Mouse (Mus musculus) common myeloid progenitor, adult 5-6 weeks (primary cell): ENCODE measurements around the gene Chpf2. TPM values are rescaled to one million over a fixed set of nuclear protein-coding genes. Genes with fewer than 3 reads are reported as not detected.
A peak's percentile ranks its signal among the peaks of the same experiment; 100 is the strongest.
"Not testable (repeated sequence)": the region's sequence is repeated elsewhere in the genome, so short reads cannot be mapped to it uniquely, and the experiment has no call there.

Experiments
- ATAC-seq: replicated peaks from 2 replicates; pipeline ENCODE4 v1.8.0; 2016; ENCODE audit warnings: low read depth, mild to moderate bottlenecking, moderate TSS enrichment, inconsistent platforms; ENCODE audit not compliant: poor library complexity, severe bottlenecking
- total RNA-seq: library from RNA; stranded (forward); fragments of 200-1000, 187-1606 nt; gene quantifications from 2 replicates; pipeline ENCODE4 v1.2.3, GENCODE M21; 2017

Chpf2 gene
- total RNA-seq, result 12.3 and 13.3 TPM in 2 replicates

DNA sequence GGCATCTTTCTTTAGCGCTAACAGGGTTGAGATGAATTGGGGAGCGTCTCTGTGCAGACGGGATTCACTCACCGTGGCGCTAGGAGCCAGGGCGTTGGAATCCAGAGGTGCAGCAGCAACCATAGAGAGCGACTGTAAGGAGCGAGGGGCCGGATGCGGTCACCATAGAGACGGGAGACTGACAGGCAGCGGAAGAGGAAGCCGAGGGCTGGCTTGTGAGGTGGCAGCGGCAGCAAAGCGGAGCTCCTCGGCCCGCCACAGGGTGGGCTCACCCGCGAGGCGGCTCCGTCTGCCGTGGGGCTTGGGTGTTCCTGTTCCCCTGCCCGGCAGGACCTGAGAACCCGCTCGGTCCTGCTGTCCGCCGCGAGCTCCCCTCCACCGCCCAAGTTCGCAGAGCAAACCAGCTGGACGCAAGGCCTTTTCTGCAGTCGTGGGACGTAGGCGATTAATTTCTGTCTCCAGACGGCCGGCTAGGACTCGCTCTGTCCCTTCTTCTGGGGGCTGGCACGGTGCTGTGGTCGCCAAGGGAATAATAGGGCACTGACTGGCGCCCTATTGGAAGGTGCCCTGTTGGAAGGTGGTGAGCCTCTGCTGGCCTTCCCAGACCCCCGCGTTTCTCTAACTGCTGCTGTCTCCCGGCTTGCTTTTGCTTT, at the start of gene Chpf2:
Chpf2 (plus strand) TSS at position 195 of the 653 bp plus-strand sequence.
- ATAC-seq, result peak; percentile 93

DNA sequence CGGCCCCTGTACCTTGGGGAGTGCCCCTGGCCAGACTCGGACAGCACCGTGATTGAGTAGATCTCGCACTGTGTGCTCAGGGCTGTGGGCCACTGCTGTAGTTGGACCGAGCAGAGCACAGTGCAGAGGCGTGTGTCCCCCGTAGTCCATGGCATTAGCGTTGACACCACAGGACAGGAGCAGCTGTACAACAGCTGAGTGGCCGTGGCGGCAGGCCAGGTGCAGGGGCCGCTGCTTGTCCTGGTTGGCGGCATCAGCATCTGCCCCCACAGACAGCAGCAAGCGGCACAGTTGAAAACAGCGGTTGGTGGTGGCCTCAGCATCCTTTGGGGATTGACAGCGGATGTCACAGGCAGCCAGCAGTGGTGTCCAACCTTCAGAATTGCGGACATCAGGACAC, 48.9 kb upstream of the Chpf2 start:
- no peak for ATAC-seq

DNA sequence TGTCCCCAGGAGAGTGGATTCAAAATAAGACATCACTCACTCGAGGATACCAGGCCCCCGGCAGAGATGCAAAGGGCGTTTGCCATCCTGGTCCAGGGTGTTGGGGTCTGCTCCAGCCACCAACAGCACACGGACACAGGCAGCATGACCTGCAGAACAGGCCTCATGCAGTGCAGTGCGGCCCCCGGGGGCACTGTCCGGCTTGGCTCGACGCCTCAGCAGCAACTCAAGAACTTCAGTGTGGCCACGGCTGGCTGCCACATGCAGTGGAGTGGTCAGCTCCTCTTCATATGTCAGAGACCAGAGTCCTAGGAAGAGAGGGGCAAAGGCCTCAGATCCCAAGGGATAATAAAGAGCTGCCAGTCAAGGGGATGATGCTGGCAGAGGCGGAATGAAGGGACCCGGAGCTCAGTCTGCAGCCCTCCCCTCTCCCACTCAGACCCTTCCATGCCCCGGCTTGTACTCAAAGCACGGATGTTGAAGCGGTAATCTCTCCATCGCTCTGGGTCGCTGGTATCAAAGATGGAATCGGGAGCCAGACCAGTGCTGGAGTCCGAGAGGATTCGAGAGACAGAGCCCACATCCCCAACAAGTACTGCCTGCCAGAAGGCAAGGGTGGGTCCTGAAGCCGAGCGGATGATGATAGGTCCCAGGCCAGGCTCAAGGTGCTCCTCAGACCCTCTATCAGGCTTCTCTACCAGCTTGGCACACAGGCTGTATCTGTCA, 46.8 kb upstream of the Chpf2 start:
- ATAC-seq, result no peak

DNA sequence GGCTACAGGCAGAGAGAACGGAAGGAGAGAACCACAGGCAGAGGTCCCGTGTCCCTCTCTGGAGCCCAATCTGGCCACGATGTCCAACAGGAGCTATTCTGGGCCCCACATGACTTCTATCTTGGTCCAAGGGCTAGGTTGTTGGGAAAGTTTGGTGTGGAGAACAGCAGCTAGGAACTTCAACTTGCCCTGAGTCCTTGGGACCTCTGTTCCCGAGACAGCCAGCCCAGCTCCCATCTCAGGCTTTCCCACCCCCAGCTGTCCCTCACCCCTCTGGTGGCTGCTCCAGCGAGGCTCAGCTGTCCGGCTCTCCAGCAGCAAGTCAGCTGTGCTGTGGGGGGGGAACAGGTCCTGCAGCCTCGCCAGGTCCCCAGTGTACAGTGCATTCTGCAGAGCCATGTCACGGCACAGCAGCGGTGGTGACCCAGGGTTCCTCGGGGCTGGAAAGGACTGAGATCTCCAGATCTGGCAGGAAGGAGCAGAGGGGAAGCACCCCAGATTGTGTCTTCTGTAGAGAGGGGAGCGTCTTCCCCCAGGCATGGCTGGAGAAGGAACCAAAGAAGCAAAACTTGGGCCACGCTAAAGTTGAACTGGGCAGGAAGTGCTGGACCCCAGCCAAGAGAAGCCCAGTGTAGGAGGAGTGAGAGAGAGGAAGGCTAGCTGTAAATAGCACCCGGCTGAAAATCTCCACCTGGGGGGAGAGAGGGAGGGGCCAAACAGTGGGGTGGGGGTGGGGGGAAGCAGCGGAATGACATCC, 46.0 kb upstream of the Chpf2 start, which contains the start of gene Asb10:
Asb10 (minus strand) TSS at position 592 of the 757 bp plus-strand sequence.
- ATAC-seq, result peak; percentile 74

DNA sequence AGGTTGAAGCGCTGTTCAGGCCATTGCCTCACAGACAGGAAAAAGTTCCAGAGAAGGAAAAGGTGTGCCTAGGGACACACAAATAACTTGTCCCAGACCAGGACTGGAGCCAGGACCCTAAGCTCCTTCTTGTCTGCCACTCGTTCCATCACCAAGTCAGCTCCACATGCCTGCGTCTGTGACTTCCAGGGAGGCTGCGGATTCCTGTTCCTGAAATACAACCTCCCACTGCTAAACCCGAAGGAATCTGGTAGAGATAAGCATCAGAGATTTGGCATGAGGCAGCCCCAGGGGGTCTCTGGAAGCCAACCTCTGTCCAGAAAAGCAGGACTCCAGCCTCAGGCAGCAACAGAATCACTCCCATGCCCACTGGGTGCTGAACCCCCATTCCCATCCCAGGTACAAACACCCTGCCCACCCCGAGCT, 45.4 kb upstream of the Chpf2 start:
- no peak for ATAC-seq

DNA sequence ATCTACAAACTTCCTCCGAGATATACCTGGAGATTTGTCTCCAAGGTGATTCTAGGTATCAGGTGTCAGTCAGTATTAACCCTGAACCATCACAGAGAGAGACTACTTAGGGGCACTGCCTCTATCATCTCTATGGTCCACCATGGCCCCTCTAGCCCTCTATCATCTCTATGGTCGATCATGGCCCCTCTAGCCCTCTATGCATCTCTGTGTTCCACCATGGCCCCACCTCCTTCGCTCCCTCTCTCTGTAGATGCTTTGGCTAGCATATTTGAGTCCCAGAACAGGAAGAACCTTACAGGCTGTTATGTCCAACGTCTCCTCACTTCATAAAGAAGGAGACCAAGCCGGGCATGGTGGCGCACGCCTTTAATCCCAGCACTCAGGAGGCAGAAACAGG, 43.9 kb upstream of the Chpf2 start:
- ATAC-seq, result 0 out of 2 replicates have a peak, but pooled peaks have one; percentile 40

DNA sequence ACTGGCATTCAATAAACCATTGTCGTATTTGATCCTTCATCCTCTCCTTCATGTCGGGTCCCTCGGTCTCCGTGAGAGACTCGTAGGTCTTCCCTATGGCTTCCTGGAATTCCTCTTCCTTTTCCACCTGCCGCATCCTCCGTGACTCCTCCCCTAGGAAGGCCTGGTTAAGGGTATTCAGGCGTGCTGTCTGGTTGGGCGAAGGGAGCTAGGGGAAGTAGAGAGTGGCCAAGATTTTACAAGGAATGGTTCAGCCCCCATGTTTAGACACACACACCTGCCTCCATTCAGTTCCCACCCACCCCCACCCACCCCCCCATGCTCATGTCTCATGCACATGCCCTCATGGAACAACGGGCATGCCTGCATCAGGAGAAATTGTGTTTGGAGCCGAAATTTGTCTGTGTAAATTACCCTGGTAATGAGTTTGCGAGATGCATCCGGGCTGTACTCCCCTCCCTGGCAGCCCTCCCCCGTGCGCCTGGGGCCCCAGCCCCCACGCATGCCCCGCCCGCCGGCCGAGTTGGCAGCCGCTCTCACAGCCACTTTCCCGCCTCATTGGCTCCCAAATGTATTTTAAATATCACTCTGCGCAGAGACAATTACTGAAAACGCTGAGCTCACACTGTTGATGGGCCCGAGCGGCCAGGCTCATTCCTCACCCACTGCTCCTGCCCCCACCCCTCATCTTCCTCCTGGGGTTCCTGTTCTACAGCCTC, 35.8 kb upstream of the Chpf2 start:
- peak; percentile 58; the same call in 1 of the 2 replicates for ATAC-seq

DNA sequence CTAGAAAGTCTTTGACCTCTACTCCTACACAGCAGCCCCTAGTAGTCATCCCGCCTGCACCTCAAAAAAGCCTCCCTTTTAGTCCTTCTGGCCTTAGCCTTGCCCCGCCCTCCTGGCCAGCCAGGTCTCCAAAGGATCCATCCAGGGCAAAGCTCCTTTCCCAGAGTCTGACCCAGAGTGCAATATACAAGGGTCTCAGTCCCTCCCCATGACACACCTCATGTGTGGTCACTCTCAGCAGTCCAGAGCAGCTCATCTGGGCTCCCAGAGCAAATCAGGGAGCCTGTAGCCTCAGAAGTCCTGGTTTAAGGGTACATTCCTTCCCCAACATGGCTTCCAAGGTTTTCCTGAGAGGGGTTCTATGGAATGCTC, 35.2 kb upstream of the Chpf2 start:
- no peak for ATAC-seq

DNA sequence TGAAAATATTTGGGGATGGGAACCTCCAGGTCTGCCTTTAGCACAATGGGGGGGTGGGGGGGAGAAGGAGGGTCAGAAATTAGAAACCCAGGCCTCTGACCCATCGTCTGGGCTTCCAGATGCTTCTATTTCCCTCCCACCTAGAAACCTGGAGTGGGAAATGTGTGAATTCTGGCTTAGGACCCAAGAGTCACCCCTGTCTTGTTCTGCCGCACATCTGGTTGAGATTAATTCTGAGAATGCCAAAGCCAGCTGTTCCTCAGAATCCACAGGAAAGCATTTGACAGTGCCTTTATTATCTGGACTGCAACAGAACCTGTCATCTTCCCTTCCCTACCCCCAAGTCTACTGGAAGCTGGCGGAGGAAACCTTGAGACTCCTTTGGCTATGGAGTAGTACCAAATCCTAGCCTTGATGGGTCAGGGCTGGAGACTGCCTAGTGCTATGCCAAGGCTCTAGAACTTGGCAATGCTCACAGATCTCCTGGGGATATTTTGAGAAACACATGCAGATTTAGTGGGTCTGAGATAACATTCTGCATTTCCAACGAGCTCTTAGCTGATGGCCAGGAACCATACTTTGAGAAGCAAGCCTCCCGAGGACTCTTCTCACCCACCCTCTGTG, 32.8 kb upstream of the Chpf2 start:
- ATAC-seq, result no peak

DNA sequence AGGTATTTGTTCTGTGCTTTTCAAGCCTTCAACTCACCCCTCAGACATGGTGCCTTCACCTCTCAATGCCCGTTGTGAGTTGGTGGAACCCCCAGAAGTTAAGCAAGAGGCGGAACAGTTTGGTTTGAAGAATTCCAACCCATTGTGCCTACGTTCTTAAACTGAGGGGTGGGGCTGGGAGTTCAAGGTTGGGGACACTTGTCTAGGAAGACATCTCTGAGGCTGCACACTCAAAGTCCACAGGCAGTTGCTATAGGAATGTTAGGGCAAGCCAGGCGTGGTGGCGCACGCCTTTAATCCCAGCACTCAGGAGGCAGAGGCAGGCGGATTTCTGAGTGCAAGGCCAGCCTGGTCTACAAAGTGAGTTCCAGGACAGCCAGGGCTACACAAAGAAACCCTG, 31.2 kb upstream of the Chpf2 start:
- ATAC-seq, result not testable (repeated sequence)

DNA sequence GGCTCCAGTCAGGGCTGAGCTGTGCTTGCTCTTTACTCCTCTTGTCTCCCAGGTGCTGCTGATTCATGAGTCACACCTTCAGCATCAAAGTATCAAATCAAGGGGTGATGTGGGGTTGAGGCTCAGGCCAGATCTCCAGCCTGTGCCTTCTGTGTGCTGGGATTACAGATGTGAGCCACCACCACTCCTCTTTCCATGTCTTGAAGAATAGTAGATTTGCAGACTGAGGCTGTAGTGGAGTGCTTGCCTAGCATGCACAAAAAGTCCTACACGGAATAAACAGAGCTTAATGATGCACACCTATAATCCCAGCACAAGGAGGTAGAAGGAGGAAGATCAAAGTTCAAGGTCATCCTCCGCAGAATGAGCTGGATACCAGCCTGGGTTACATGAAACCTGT, 29.8 kb upstream of the Chpf2 start, which contains the start of gene 4931409K22Rik:
4931409K22Rik (minus strand) TSS at position 101 of the 400 bp plus-strand sequence.
- no peak for ATAC-seq

DNA sequence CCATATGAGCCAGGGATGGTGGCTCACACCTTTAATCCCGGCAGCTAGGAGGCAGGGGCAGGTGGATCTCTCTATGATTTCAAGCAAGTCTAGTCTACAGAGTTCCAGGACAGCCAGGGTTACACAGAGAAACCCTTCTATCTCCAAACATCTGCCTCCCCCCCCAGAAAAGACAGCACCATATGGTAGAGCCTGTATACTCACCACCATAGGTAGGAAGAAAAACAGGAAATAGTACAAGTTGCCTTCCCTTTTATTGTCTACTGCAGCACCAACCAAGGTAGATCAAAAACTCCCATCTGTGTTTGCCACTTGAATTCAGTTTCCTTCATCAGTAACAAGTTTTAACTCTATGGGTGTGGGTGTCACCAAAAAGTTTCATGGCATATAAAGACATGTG, 10.6 kb upstream of the Chpf2 start:
- no peak for ATAC-seq

DNA sequence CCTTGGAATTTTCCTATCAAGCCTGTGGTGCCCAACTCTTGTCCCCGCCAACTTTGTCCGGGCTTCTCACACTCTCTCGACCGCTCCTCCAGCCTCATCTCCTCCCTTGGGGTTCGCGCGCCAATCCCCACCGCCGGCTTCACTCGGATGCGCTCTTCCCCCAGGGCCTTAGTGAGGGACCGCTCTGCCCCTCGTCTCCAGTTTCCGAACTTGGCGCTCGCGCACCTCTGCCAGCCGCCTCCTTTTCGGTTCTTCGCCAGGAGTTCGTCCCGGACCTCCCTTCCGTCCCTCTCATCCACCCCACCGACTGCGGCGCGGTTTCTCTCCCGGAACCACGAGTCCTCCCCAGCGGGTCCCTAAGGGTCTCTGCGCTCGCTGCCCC, 9.7 kb upstream of the Chpf2 start:
- ATAC-seq, result peak; percentile 12; the same call in 1 of the 2 replicates

DNA sequence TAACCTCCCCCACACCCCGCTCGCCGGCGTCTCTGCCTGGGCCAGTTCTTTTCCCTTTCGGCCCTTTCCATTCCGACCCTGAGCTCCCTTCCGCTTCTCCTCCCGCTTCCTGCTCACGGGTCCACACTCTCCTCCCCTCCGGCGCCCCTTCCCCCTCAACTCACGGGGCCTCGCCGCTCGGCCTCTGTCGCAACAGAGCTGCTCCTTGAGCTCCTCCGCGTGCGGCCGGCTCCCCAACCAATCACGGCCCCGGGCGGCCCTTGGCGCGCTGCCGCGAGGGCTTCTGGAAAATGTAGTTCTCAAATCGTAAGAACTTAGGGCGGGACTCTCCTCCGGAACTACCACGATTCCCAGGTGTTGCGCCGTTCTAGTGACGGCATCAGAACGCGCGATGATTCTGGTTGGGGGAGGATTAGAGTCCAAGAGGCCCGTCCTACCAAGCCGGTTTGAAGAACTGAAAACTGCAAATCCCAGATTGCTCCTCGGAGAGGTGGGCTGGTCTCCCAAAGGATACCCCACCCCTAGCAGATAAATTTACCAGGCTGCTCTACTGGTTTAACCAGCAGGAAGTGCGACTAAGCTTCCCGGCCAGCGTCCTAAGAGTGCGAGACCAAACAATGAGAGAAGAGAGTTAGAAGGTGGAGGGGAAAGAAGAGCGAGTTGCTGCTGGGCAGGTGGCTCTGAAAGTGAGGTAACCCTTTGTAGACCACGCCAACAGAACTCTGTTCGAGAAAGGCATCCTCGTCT, 9.2 kb upstream of the Chpf2 start, which contains the start of gene Abcf2:
Abcf2 (minus strand) TSS at position 285 of the 747 bp plus-strand sequence.
- peak; percentile 96 for ATAC-seq

DNA sequence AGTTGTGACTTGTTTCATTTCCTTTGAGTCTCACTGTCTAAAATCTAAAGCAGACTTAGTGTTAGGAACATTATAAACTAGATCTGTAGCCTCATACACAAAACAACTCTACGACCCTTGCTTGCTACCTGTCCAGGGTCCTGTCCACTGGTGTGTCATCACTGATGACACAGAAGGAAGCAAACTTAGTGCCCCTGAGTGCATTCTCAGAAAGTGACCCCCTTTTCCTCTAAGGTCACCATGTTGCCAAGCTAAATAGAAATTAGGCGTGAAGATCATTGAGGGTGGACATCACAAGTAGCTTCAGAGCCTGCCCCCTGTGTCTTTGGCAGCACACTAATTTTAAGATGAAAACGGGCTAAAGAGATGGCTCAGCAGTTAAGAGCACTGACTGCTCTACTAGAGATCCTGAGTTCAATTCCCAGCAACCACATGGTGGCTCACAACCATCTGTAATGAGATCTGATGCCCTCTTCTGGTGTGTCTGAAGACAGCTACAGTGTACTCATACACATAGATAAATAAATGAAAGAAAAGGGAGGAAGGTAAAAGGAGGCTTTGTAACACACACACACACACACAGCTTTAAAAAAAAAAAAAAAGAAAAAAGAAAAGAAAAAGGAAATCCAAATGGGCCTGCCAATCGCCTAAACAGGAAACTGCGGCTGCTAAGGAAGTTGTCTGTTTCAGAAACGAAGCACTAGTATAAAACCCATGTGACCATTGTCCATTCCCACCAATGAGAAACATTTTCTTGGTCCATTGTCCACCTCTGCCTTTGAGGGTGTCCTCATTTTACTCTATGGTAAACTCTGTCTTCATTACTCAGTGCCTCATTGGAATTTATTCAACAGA, 8.2 kb upstream of the Chpf2 start:
- no peak for ATAC-seq

DNA sequence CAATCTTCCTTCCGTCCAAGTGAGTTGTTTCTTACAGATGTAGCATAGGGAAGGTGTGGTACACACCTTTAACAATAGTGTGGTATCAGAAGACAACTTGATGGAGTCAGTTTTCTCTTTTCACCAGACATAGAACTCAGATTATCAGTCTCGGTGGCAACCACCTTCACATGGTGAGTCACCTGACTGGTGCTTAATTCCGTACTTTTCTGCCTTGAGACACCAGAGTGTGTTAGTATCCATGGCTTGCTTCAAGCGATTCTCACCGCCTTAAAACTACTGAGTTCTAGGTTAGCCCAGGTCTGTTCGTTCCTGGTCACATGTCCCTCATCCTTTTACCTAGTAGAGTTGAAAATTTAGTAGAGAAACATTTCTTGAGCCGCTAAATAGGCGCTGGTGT, 435 bp upstream of the Chpf2 start:
- peak; percentile 18 for ATAC-seq

DNA sequence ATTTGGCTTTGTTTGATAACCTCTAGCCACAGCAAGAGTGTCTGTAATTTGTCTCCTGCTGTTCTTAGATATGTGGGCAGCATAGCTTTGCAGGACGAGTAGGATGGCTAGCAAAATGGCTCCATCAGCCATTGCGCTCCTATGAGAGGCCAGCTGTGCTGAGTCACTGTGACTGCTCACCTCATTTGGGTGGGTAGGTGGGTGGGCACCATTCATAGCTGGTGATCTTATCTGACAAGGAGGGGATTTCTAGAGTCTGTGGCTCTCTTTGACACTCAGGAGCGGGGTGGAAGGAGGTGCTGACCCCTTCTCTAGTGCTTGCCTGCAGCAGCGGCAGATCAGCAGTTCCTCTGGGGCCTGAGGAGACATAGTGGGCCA, 648 bp downstream of the Chpf2 start:
- no peak for ATAC-seq
